In the genomic region with DNA sequence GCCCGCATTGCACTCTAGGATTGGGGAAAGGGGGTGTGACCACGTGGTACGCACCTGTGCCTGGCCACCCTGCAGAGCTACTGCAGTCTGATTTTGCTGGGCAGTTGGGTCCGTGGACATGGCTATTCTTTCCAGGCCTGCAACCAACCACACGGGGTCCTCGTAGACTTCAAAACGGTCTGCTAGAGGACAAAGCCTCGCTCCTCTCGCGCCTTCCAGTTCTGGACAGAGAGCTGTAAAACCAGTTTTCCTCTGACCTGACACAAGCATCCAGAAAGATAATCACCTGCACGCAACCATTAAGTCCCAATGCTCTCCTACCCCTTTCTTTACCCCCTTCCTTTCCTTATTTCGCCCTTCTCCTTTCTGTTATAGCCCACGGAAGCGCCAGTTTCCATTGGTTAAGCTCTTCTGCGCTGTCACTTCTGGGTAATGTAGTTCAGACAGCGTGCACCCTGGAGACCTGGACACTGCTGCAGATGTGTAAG, we compare ENCODE assay signal across 7 mouse cellular contexts. TPM values are rescaled to one million over a fixed set of nuclear protein-coding genes. Genes with fewer than 3 reads are reported as not detected.
DNase-seq lines count a peak whose midpoint lies in the region; ATAC-seq and TF ChIP-seq lines count a peak whose summit lies in the region.

A gene (minus strand): TSS at position 377 of the 488 bp plus-strand sequence.

- no peaks in the 10 kb centered on the region for H3K9me3 ChIP-seq in intestine, postnatal 0 days (ENCODE audit: control insufficient read depth)

- H3K27ac ChIP-seq in intestine, postnatal 0 days (ENCODE audit: low read depth, low read length), result no peak within 1 kb of the TSS

- H3K4me1 ChIP-seq in intestine, postnatal 0 days (replicated peaks; ENCODE audit: control insufficient read depth, insufficient read depth, low read length), result no peaks in the 10 kb centered on the region

- H3K4me2 ChIP-seq in intestine, postnatal 0 days (replicated peaks; ENCODE audit: low read depth), result peak within 1 kb of the TSS; percentile 71

- H3K36me3 ChIP-seq in intestine, postnatal 0 days (ENCODE audit: control insufficient read depth, insufficient read depth), result no peaks in the 10 kb centered on the region

- ATAC-seq in intestine, postnatal 0 days, result peak; percentile 95
- ATAC-seq in megakaryocyte-erythroid progenitor cell, adult 5-6 weeks (replicated peaks; ENCODE audit: low FRiP score, low TSS enrichment, poor library complexity, severe bottlenecking), result peak; percentile 99

- DNase-seq in adrenal gland, postnatal 10 days, result peak; percentile 63
- peak; percentile 84 for DNase-seq in embryo, embryonic 10 days (ENCODE audit: low spot score)
- DNase-seq in gonadal fat pad, adult 2 months (ENCODE audit: low read depth), result peak; percentile 9
- peak; percentile 63 to 70 for DNase-seq in left cerebral cortex, postnatal 25 days (ENCODE audit: low spot score in 2 of 2)
- peak; percentile 58 for DNase-seq in right cerebral cortex, postnatal 25 days

- intact Hi-C loops in left cerebral cortex, postnatal 25 days (cut with DNase I), result loop anchor here (1.0 kb wide), 2 partner anchors 15 to 142 kb away; a partner anchor contains a TSS

- H3K27me3 ChIP-seq in intestine, postnatal 0 days (replicated peaks; ENCODE audit: control insufficient read depth, insufficient read depth, low read length), result no peaks in the 10 kb centered on the region

- TF ChIP-seq CTCF in intestine, postnatal 0 days (IDR thresholded peaks at IDR 0.05; ENCODE audit: low read depth), result peak; percentile 69

- WGBS in intestine, postnatal 0 days, result 3% methylated on average over 16 of the region's 16 CpGs

- peak within 1 kb of the TSS; percentile 46 for H3K4me3 ChIP-seq in intestine, postnatal 0 days (ENCODE audit: low read depth, low read length)

- peak within 1 kb of the TSS; percentile 24; the same call in 1 of the 2 replicates for H3K9ac ChIP-seq in intestine, postnatal 0 days (ENCODE audit: low read depth, low read length)

RNA-seq across cellular contexts. Expression of the gene that starts here (rescaled TPM):
- under 1 TPM; 0.27 to 0.64 TPM for total RNA-seq in adrenal gland, postnatal 10 days (2021)
- 0.14 and 0.23 TPM in 2 replicates for polyA plus RNA-seq in gonadal fat pad, adult 2 months (2012; rRNA removed)
- polyA plus RNA-seq in intestine, postnatal 0 days (2015; fragmentation: Nextera tagmentation; extraction: Ambion mirVana), result 0.20 and 0.25 TPM in 2 replicates
- 1 to 10 TPM; 2.0 to 2.3 TPM for total RNA-seq in left cerebral cortex, postnatal 25 days (2021)
- total RNA-seq in megakaryocyte-erythroid progenitor cell, adult 5-6 weeks (2014; fragmentation: Nextera tagmentation), result 1.0 TPM in 2 replicates
- total RNA-seq in megakaryocyte-erythroid progenitor cell, adult 5-6 weeks (2017), result 1.5 and 4.3 TPM in 2 replicates

Comparison
In these comparisons a context has a peak if more than half of its experiments do, and no peak if none do; other contexts are left out.
1. Peak in DNase-seq in adrenal gland, postnatal 10 days; RNA of the gene not detected or under 1 TPM.
2. Peak in DNase-seq in gonadal fat pad, adult 2 months; RNA of the gene not detected or under 1 TPM.
3. Peak in ATAC-seq, H3K4me3 ChIP-seq, H3K9ac ChIP-seq and H3K4me2 ChIP-seq in intestine, postnatal 0 days; RNA of the gene not detected or under 1 TPM.
4. DNase-seq: peak in every context shown above with its lines; median percentile 84 in embryo, embryonic 10 days; 66 in left cerebral cortex, postnatal 25 days; 63 in adrenal gland, postnatal 10 days; 58 in right cerebral cortex, postnatal 25 days; 9 in gonadal fat pad, adult 2 months.